ENCODE assay signal across 7 mouse cellular contexts in genomic region chr19:53309631-53310030, GRCm38 (mm10). TPM values are rescaled to one million over a fixed set of nuclear protein-coding genes. Genes with fewer than 3 reads are reported as not detected.
DNase-seq lines count a peak whose midpoint lies in the region; ATAC-seq and TF ChIP-seq lines count a peak whose summit lies in the region.

No protein-coding gene starts in this region.

- H3K27me3 ChIP-seq in heart, embryonic 12.5 days (replicated peaks), result no peaks in the 10 kb centered on the region
- no peaks in the 10 kb centered on the region for H3K27me3 ChIP-seq in forebrain, postnatal 0 days (ENCODE audit: insufficient read depth, low read length)
- H3K27me3 ChIP-seq in liver, postnatal 0 days (ENCODE audit: insufficient read depth, low read length), result no peaks in the 10 kb centered on the region

- no peak for ATAC-seq in heart, embryonic 12.5 days (ENCODE audit: insufficient number of reproducible peaks, low FRiP score)
- no peak for ATAC-seq in forebrain, postnatal 0 days
- no peak for ATAC-seq in liver, postnatal 0 days

- H3K4me3 ChIP-seq in heart, embryonic 12.5 days, result no peak overlapping the region
- 0 out of 2 replicates have a peak overlapping the region, but pooled peaks have one; percentile 93 for H3K4me3 ChIP-seq in forebrain, postnatal 0 days (ENCODE audit: low read depth, low read length)
- H3K4me3 ChIP-seq in liver, postnatal 0 days (ENCODE audit: low read depth, low read length), result peak overlapping the region; percentile 91; the same call in 1 of the 2 replicates
- H3K4me3 ChIP-seq in gastrocnemius, adult 2 months, result no peak overlapping the region

- H3K27ac ChIP-seq in heart, embryonic 12.5 days (ENCODE audit: poor library complexity, severe bottlenecking), result no peak overlapping the region
- H3K27ac ChIP-seq in forebrain, postnatal 0 days (ENCODE audit: low read depth, low read length), result no peak overlapping the region
- H3K27ac ChIP-seq in liver, postnatal 0 days (ENCODE audit: low read depth), result no peak overlapping the region
- H3K27ac ChIP-seq in gastrocnemius, adult 2 months, result no peak overlapping the region

- intact Hi-C loops in gastrocnemius, adult 2 months (cut with DNase I), result loop anchor here (5.0 kb wide), 3 partner anchors 53 to 167 kb away; partner anchors contain the start of gene Add3

- no peak overlapping the region for H3K9ac ChIP-seq in heart, embryonic 12.5 days
- no peak overlapping the region for H3K9ac ChIP-seq in forebrain, postnatal 0 days
- H3K9ac ChIP-seq in liver, postnatal 0 days (replicated peaks), result no peak overlapping the region

- no peak for TF ChIP-seq EP300 in liver, postnatal 0 days (IDR thresholded peaks at IDR 0.05; ENCODE audit: low read depth)

- DNase-seq in heart, postnatal 4 days, result no peak
- DNase-seq in ES-CJ7 (ENCODE audit: low read depth, low spot score), result peak; percentile 63
- DNase-seq in forebrain, postnatal 0 days, result no peak
- no peak for DNase-seq in liver, postnatal 0 days
- no peak for DNase-seq in gastrocnemius, adult 2 months
- no peak for DNase-seq in spleen, postnatal 14 days (ENCODE audit: low spot score in 2 of 2)

- WGBS in heart, embryonic 12.5 days, result 22% methylated on average over 4 of the region's 4 CpGs
- WGBS in forebrain, postnatal 0 days, result 25% methylated on average over 4 of the region's 4 CpGs
- 57% methylated on average over 4 of the region's 4 CpGs for WGBS in liver, postnatal 0 days (ENCODE audit: insufficient replicate concordance)

- 0 out of 2 replicates have a peak overlapping the region, but pooled peaks have one; percentile 6 for H3K4me2 ChIP-seq in heart, embryonic 12.5 days
- peak overlapping the region; percentile 94 for H3K4me2 ChIP-seq in forebrain, postnatal 0 days (ENCODE audit: low read depth)
- no peak overlapping the region for H3K4me2 ChIP-seq in liver, postnatal 0 days (ENCODE audit: low read depth, low read length)

- peaks cover 7% of the 10 kb centered on the region for H3K4me1 ChIP-seq in heart, embryonic 12.5 days (replicated peaks)
- peaks cover 2% of the 10 kb centered on the region; the same call in 1 of the 2 replicates for H3K4me1 ChIP-seq in forebrain, postnatal 0 days (ENCODE audit: insufficient read depth)
- H3K4me1 ChIP-seq in liver, postnatal 0 days (ENCODE audit: insufficient read depth), result peaks cover 17% of the 10 kb centered on the region

- no peaks in the 10 kb centered on the region for H3K36me3 ChIP-seq in heart, embryonic 12.5 days
- H3K36me3 ChIP-seq in forebrain, postnatal 0 days (ENCODE audit: insufficient read depth), result no peaks in the 10 kb centered on the region
- no peaks in the 10 kb centered on the region for H3K36me3 ChIP-seq in liver, postnatal 0 days (replicated peaks; ENCODE audit: insufficient read depth, low read length)

- TF ChIP-seq CTCF in forebrain, postnatal 0 days (IDR thresholded peaks at IDR 0.05; ENCODE audit: low read depth), result no peak
- TF ChIP-seq CTCF in liver, postnatal 0 days (IDR thresholded peaks at IDR 0.05; ENCODE audit: low read depth), result no peak
- no peak for TF ChIP-seq CTCF in gastrocnemius, adult 2 months (IDR thresholded peaks at IDR 0.05)

- H3K9me3 ChIP-seq in heart, embryonic 12.5 days (replicated peaks), result no peaks in the 10 kb centered on the region
- H3K9me3 ChIP-seq in forebrain, postnatal 0 days (ENCODE audit: low read length), result no peaks in the 10 kb centered on the region
- H3K9me3 ChIP-seq in liver, postnatal 0 days (ENCODE audit: low read length), result no peaks in the 10 kb centered on the region

RNA-seq across cellular contexts. Expression of gene Mxi1, which starts 0.7 kb away (rescaled TPM):
- polyA plus RNA-seq in heart, embryonic 12.5 days (2016; fragmentation: Nextera tagmentation; extraction: Ambion mirVana), result 40.0 and 42.7 TPM in 2 replicates
- total RNA-seq in heart, postnatal 4 days (2021), result 10 to 100 TPM; 26.1 to 27.1 TPM
- 37.0 and 48.4 TPM in 2 replicates for total RNA-seq in forebrain, postnatal 0 days (2014; rRNA removed)
- polyA plus RNA-seq in forebrain, postnatal 0 days (2015; fragmentation: Nextera tagmentation; extraction: Ambion mirVana), result 42.2 and 48.9 TPM in 2 replicates
- 24.4 and 24.5 TPM in 2 replicates for polyA plus RNA-seq in liver, postnatal 0 days (2015; fragmentation: Nextera tagmentation; extraction: Ambion mirVana)
- 10 to 100 TPM; 38.1 to 53.6 TPM for total RNA-seq in gastrocnemius, adult 2 months (2021)

Comparison
In these comparisons a context has a peak if more than half of its experiments do, and no peak if none do; other contexts are left out.
1. H3K4me3 ChIP-seq: peak in forebrain, postnatal 0 days (single experiment) and liver, postnatal 0 days (single experiment); none in heart, embryonic 12.5 days (single experiment) and gastrocnemius, adult 2 months (single experiment).